Mouse (Mus musculus): Measurements from ENCODE around the gene Prrc2b.

- 0 out of 2 replicates have a peak, but pooled peaks have one; percentile 19 for TF ChIP-seq EP300 (IDR thresholded peaks at IDR 0.05; ENCODE audit: low read depth)
- TF ChIP-seq CTCF (IDR thresholded peaks at IDR 0.05; ENCODE audit: low read depth) = no peak
Observed at GRCm38 (mm10) chr2:32174170-32174741, 23.4 kb downstream of the Prrc2b start.
